Mouse (Mus musculus): Measurements from ENCODE around the gene Cend1.
"Not testable (repeated sequence)": the region's sequence is repeated elsewhere in the genome, so short reads cannot be mapped to it uniquely, and the experiment has no call there.

The Cend1 gene

GRCm38 (mm10) chr7:141429840-141430584 is 721 bp upstream of the Cend1 start:
- DNase-seq (ENCODE audit: low spot score) = no peak

GRCm38 (mm10) chr7:141428701-141429100 is 590 bp downstream of the Cend1 start:
- no peak for DNase-seq (ENCODE audit: low spot score)

- DNase-seq (ENCODE audit: low spot score) = no peak
Observed at GRCm38 (mm10) chr7:141426948-141427730, 2.2 kb downstream of the Cend1 start.

GRCm38 (mm10) chr7:141423811-141424210 is 5.5 kb downstream of the Cend1 start:
- no peak for DNase-seq (ENCODE audit: low spot score)

- DNase-seq (ENCODE audit: low spot score) = no peak
Observed at GRCm38 (mm10) chr7:141420030-141420702, 9.1 kb downstream of the Cend1 start.

GRCm38 (mm10) chr7:141418970-141419369 is 10.3 kb downstream of the Cend1 start:
- DNase-seq (ENCODE audit: low spot score) = no peak

- DNase-seq (ENCODE audit: low spot score) = no peak
Observed at GRCm38 (mm10) chr7:141417731-141418681, 11.3 kb downstream of the Cend1 start.

GRCm38 (mm10) chr7:141416144-141416841 is 13.0 kb downstream of the Cend1 start:
- no peak for DNase-seq (ENCODE audit: low spot score)

GRCm38 (mm10) chr7:141413809-141414584 is 15.3 kb downstream of the Cend1 start, which contains the start of gene Gatd1:
TSS of gene Gatd1 (minus strand) at chr7:141414136.
- DNase-seq (ENCODE audit: low spot score) = peak; percentile 99

- DNase-seq (ENCODE audit: low spot score) = no peak
Observed at GRCm38 (mm10) chr7:141413331-141413730, 16.0 kb downstream of the Cend1 start.

GRCm38 (mm10) chr7:141411667-141412066 is 17.6 kb downstream of the Cend1 start:
- no peak for DNase-seq (ENCODE audit: low spot score)

GRCm38 (mm10) chr7:141410631-141411030 is 18.7 kb downstream of the Cend1 start:
- no peak for DNase-seq (ENCODE audit: low spot score)

GRCm38 (mm10) chr7:141408833-141409232 is 20.5 kb downstream of the Cend1 start:
- DNase-seq (ENCODE audit: low spot score) = peak; percentile 67

GRCm38 (mm10) chr7:141407670-141408069 is 21.6 kb downstream of the Cend1 start:
- DNase-seq (ENCODE audit: low spot score) = not testable (repeated sequence)

GRCm38 (mm10) chr7:141405466-141405865 is 23.8 kb downstream of the Cend1 start:
- DNase-seq (ENCODE audit: low spot score) = no peak

- peak; percentile 40 for DNase-seq (ENCODE audit: low spot score)
Observed at GRCm38 (mm10) chr7:141403305-141403704, 26.0 kb downstream of the Cend1 start.

- no peak for DNase-seq (ENCODE audit: low spot score)
Observed at GRCm38 (mm10) chr7:141395348-141395747, 33.9 kb downstream of the Cend1 start.

- peak; percentile 79 for DNase-seq (ENCODE audit: low spot score)
Observed at GRCm38 (mm10) chr7:141394771-141395170, 34.5 kb downstream of the Cend1 start.

GRCm38 (mm10) chr7:141394158-141394557 is 35.1 kb downstream of the Cend1 start:
- DNase-seq (ENCODE audit: low spot score) = no peak
